Mouse (Mus musculus) intestine, postnatal 0 days (tissue): ENCODE results near the gene Fam184b. TPM values are rescaled to one million over a fixed set of nuclear protein-coding genes. Genes with fewer than 3 reads are reported as not detected.

Experiments used
- ATAC-seq: fragments of 200-750 bp; cut with Nextera tagmentation; 2 replicates; pipeline ENCODE4 v1.8.0; 2017; ENCODE audit warnings: mild to moderate bottlenecking, moderate TSS enrichment, moderate library complexity
- H3K27ac ChIP-seq: fragments of 300-500 bp; sonication (generic); 2 replicates; pipeline ENCODE4 v1.5.1; 2014; ENCODE audit warnings: mild to moderate bottlenecking, low read depth, low read length, moderate library complexity
- H3K27me3 ChIP-seq: fragments of 300-500 bp; sonication (generic); replicated peaks from 2 replicates; pipeline ENCODE4 v1.6.1; 2014; ENCODE audit warnings: low read length, mixed read lengths; ENCODE audit not compliant: control insufficient read depth, insufficient read depth
- H3K36me3 ChIP-seq: fragments of 300-500 bp; sonication (generic); 2 replicates; pipeline ENCODE4 v1.6.1; 2014; ENCODE audit warnings: mild to moderate bottlenecking, moderate library complexity; ENCODE audit not compliant: control insufficient read depth, insufficient read depth
- H3K4me1 ChIP-seq: fragments of 300-500 bp; sonication (generic); replicated peaks from 2 replicates; pipeline ENCODE4 v1.6.1; 2014; ENCODE audit warnings: antibody characterized with exemption, low read length, mixed read lengths; ENCODE audit not compliant: control insufficient read depth, insufficient read depth
- H3K4me2 ChIP-seq: fragments of 300-500 bp; sonication (generic); replicated peaks from 2 replicates; pipeline ENCODE4 v1.6.1; 2014; ENCODE audit warnings: low read depth, mild to moderate bottlenecking, moderate library complexity
- H3K4me3 ChIP-seq: fragments of 300-500 bp; sonication (generic); 2 replicates; pipeline ENCODE4 v1.5.1; 2014; ENCODE audit warnings: low read depth, low read length
- H3K9ac ChIP-seq: fragments of 300-500 bp; sonication (generic); 2 replicates; pipeline ENCODE4 v1.6.1; 2014; ENCODE audit warnings: mild to moderate bottlenecking, low read depth, low read length
- H3K9me3 ChIP-seq: fragments of 300-500 bp; sonication (generic); 2 replicates; pipeline ENCODE4 v1.6.1; 2016; ENCODE audit warnings: mixed run types; ENCODE audit not compliant: control insufficient read depth
- CTCF ChIP-seq: sonication (generic); IDR thresholded peaks from 2 replicates; pipeline ENCODE4 v1.5.1; 2016; ENCODE audit warnings: low read depth, mild to moderate bottlenecking, control low read depth, antibody characterized with exemption, moderate library complexity
- WGBS: fragments of 180-500 bp; shearing (Covaris S2); extraction: QIAGEN DNeasy Blood & Tissue Kit; methylation state at CpG from one replicate; pipeline ENCODE4 v1.1.7; 2014; 5-methylcytosine and 5-hydroxymethylcytosine counted together
- polyA plus RNA-seq: library from polyadenylated mRNA; unstranded; fragments of >200 nt; fragmentation: Nextera tagmentation; extraction: Ambion mirVana; gene quantifications from 2 replicates; pipeline ENCODE4 v1.2.1, GENCODE M21; 2015

Gene Fam184b
- polyA plus RNA-seq, 1 experiment from 2014 or later, result 1.4 TPM

DNA sequence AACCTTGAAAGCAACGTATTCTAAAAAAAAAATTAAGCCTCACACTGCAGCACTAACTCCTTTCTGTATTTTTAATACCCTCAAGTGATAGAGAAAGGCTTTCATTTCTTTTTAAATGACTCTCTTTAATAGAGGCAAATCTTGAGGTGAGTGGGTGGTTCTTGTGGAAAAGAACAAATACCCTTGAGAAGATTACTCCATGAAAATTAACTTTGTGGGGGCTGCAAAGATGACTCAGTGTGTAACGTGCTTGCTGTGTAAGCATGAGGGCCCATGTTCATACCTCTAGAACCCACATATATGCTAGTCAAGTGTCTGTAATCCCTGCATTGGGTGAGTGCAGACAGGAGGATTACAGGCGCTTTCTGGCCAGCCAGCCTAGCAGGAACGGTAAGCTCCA is 49.3 kb downstream of the Fam184b start:
- no peak overlapping the region for H3K4me3 ChIP-seq
- no peak for ATAC-seq
- no peaks in the 10 kb centered on the region for H3K27me3 ChIP-seq
- no peaks in the 10 kb centered on the region for H3K4me1 ChIP-seq
- no peak overlapping the region for H3K9ac ChIP-seq
- no peak for TF ChIP-seq CTCF
- H3K36me3 ChIP-seq, result no peaks in the 10 kb centered on the region
- no peak overlapping the region for H3K4me2 ChIP-seq
- WGBS, result 82% methylated on average over 4 of the region's 4 CpGs
- H3K27ac ChIP-seq, result no peak overlapping the region
- no peaks in the 10 kb centered on the region for H3K9me3 ChIP-seq

DNA sequence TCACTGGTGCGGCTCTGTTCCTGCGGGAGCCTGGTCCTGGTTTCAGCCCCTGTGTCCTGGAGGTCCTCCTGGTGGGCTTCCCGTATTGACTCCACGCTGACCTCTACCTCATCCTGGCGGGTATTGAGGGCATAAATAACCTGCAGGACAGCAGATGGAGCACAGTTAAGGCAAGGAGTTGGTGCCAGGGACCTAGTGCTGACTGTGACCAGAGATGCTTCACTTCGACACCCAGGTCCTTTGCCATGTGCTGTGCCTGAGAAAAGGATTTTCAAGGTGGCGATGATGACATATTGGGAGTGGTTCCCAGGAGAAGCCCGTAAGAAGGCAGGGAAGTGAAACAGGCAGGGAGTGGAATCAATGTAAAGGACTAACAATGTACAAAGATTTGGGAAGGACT is 54.8 kb downstream of the Fam184b start:
- no peak overlapping the region for H3K9ac ChIP-seq
- 79% methylated on average over 8 of the region's 8 CpGs for WGBS
- no peaks in the 10 kb centered on the region for H3K4me1 ChIP-seq
- no peak for TF ChIP-seq CTCF
- no peaks in the 10 kb centered on the region for H3K36me3 ChIP-seq
- H3K9me3 ChIP-seq, result no peaks in the 10 kb centered on the region
- H3K27ac ChIP-seq, result no peak overlapping the region
- H3K4me3 ChIP-seq, result no peak overlapping the region
- no peak overlapping the region for H3K4me2 ChIP-seq
- ATAC-seq, result no peak
- H3K27me3 ChIP-seq, result no peaks in the 10 kb centered on the region

DNA sequence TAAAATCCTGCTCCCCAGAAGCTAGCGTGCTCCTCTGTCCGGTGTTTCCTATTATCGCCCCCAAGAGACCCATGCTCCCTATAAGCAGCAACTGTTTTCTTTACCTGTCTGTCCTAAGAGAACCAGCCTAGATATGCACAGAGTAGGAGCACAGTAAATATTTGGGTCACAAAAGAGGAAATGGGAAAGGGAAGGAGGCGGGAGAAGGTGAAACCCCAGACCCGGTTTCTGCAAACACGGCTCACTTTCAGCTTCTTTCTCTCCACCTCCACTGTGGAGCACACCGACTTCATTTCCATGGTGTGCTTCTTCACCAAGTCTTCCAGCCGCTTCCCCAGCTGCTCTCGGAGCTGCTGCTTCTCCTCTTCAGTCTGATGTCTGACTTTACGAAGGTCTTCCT is 59.1 kb downstream of the Fam184b start:
- TF ChIP-seq CTCF, result no peak
- no peaks in the 10 kb centered on the region for H3K9me3 ChIP-seq
- no peak overlapping the region for H3K4me3 ChIP-seq
- no peaks in the 10 kb centered on the region for H3K27me3 ChIP-seq
- 67% methylated on average over 10 of the region's 10 CpGs for WGBS
- H3K9ac ChIP-seq, result no peak overlapping the region
- H3K4me2 ChIP-seq, result no peak overlapping the region
- H3K4me1 ChIP-seq, result no peaks in the 10 kb centered on the region
- H3K36me3 ChIP-seq, result no peaks in the 10 kb centered on the region
- H3K27ac ChIP-seq, result no peak overlapping the region
- ATAC-seq, result no peak

DNA sequence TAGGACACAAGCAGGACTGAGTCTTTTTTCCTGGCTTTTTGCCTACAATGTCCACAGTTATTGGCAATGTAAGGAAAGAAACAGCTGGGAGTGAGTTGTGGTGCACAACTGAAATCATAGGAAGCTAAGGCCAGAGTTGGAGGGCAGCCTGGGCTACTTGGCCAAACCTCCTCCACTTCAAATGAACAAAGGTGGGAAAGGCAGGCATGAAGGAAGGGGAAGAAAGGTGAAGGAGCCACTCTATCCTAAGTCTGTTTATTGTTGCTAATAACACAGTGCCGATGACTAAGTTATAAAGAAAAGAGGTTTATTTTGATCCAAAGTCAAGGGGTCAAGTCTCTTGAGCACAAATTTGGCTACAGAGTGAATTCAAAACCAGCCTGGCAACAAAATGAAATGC is 62.0 kb downstream of the Fam184b start:
- Histone ChIP-seq H3K4me3 (no peak overlapping the region), H3K9ac (no peak overlapping the region), H3K36me3 (no peaks in the 10 kb centered on the region), H3K9me3 (no peaks in the 10 kb centered on the region), H3K4me1 (no peaks in the 10 kb centered on the region), H3K27me3 (no peaks in the 10 kb centered on the region), H3K27ac (no peak overlapping the region), H3K4me2 (no peak overlapping the region)
- ATAC-seq, result no peak
- no peak for TF ChIP-seq CTCF
- 53% methylated on average over 1 of the region's 1 CpGs for WGBS

DNA sequence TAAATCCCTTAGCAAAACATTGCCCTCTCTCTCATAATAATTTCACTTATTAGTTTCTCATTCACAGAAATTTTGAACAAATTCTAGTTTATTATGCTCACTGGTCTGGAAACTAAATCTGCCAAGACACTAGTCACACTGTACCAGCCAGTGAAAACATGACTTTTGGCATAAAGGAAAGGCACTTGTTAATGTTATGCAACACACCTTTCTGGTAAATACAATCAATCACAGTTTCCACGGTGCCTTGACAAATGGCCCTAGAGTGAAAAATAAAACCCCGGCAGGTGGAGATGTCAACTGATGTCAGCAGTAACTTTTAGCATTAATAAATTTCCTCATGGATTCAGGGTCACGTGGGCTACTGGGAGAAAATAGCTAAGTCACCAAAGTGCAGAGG is 62.7 kb downstream of the Fam184b start:
- no peak for ATAC-seq
- no peaks in the 10 kb centered on the region for H3K9me3 ChIP-seq
- 41% methylated on average over 3 of the region's 3 CpGs for WGBS
- no peak overlapping the region for H3K9ac ChIP-seq
- H3K27me3 ChIP-seq, result no peaks in the 10 kb centered on the region
- H3K27ac ChIP-seq, result no peak overlapping the region
- no peaks in the 10 kb centered on the region for H3K36me3 ChIP-seq
- no peak for TF ChIP-seq CTCF
- no peak overlapping the region for H3K4me3 ChIP-seq
- H3K4me1 ChIP-seq, result no peaks in the 10 kb centered on the region
- H3K4me2 ChIP-seq, result no peak overlapping the region

DNA sequence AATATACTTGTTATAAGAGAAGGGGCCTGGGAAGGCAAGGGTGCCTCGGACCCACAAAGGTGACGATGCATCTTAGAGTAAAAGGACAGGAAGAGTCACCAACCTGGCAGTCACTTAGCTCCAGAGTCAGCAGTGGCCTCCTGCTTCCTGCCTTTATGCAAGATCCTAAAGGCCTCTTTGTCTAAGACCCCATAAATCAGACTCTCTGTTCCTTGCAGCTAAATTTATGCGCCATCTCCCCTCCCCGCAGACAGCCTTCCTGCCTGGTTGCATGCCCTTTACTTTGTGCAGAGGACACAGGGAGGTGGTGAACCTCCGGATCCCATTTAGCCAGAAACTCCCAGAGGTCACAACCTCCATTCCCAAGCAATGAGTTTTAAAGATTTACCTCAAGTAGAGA is 66.6 kb downstream of the Fam184b start:
- Histone ChIP-seq H3K9me3 (no peaks in the 10 kb centered on the region), H3K4me1 (no peaks in the 10 kb centered on the region), H3K27ac (no peak overlapping the region), H3K27me3 (no peaks in the 10 kb centered on the region), H3K4me2 (no peak overlapping the region), H3K4me3 (no peak overlapping the region), H3K36me3 (no peaks in the 10 kb centered on the region), H3K9ac (no peak overlapping the region)
- TF ChIP-seq CTCF, result no peak
- 61% methylated on average over 5 of the region's 5 CpGs for WGBS
- no peak for ATAC-seq

DNA sequence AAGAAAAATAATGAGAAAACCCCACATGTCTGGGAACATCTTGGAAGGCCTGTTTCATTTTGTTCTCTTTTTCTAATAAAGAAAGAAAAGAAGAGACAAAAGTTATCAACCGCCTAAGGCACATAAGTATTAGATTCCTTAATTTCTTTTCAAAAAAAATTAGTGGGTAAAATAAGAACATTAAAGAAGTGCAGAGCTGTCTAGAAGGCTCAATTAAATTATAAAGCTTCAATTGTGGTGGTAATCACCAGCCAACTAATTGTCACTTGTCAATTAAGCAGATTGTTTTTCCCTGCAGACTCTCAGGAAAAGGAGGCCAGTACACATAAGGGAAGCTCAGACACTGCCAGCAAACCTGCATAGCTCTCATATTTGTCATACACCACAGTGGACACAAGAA is 73.6 kb downstream of the Fam184b start:
- Histone ChIP-seq H3K4me1 (no peaks in the 10 kb centered on the region), H3K9ac (no peak overlapping the region), H3K4me2 (no peak overlapping the region), H3K4me3 (no peak overlapping the region), H3K27me3 (no peaks in the 10 kb centered on the region), H3K9me3 (no peaks in the 10 kb centered on the region), H3K36me3 (no peaks in the 10 kb centered on the region), H3K27ac (no peak overlapping the region)
- 93% methylated on average over 1 of the region's 1 CpGs for WGBS
- no peak for TF ChIP-seq CTCF
- ATAC-seq, result no peak
